Mouse (Mus musculus) thymus, postnatal 25 days (tissue): ENCODE data around the gene AL732309.1.

ENCODE experiments used
- DNase-seq: peaks from one replicate; pipeline ENCODE4 v3.0.0; 2022

The AL732309.1 gene

DNA sequence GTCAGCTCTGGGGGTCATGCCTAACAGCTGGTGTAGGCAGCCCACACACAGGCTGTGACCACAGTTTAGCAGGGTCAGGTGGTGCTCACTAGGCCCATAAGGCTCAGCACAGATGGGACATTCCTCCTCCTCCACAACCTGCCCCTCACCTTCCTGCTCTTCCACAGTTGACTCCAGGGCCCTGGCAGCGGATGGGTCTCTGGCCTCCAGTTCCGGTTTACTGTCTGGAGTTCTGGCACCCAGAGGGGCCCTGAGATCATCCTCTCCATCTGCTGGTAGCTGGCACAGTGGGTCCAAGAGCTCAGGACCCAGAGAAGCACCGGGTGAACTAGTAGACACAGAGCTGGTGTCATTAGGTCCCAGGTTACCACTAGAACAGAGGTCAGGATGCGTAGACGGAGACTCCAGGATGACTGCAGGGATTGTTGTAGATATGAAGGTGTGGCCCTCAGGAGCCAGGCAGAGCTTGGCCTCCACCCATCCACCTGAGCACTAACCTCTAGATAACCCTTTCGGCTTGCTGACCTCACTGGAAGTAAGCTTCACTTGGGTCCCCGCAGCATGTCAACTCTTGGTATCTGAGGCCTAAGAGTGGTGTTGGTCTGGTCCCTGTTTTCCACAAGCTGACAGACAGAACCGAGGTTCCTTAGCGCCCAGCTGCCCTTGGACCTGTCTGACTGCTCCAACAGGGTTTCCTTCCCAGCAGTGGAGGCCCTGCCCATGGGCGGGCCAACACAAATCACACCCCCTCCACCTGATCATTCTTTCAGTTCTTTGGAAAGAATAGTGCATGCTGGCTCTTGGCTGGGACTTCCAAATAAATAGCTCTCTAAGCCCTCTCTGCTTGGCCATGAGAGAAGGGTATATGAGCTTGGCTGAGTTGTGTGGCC is at the start of gene AL732309.1:
TSS of gene AL732309.1 (minus strand) at position 681 of the 890 bp plus-strand sequence.
- DNase-seq, result no peak

DNA sequence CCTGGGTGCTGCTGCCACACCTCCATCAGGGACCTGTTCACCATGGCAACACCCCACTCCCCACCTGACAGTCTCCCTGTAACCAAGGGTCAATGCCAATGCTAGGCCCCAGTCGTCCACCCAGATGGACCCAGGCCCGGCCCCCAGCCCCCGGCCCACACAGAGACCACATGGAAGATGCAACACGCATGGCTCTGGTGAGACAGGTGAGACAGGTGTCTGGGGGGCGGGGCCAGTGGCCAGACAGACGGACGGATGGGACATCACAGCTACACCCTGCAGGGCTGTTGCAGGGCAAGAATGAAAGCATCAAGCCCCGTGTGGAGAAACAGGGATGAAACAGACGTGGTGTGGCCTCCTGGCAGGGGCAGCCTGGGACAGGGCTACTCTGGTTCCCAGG is 47.0 kb upstream of the AL732309.1 start:
- DNase-seq, result no peak

DNA sequence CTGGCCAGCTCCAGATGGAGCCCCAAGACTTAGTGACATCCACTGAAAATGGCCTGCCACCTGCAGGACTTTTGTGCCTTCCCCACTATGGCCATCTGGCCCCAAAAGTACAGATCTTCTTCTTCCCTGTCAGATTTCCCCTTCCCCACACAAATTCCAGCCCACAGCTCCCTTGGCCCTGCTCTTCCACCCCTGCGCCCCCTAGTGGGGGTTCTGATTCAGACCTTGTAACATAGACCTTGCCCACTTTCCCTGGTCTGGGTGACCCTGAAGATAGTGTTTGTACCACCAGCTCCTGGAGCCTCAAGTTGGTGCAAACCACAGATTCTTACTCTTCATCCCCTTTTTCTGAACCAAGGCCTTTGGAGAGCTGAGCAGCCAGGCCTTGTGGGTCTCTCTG is 46.2 kb upstream of the AL732309.1 start:
- DNase-seq, result peak; percentile 63

DNA sequence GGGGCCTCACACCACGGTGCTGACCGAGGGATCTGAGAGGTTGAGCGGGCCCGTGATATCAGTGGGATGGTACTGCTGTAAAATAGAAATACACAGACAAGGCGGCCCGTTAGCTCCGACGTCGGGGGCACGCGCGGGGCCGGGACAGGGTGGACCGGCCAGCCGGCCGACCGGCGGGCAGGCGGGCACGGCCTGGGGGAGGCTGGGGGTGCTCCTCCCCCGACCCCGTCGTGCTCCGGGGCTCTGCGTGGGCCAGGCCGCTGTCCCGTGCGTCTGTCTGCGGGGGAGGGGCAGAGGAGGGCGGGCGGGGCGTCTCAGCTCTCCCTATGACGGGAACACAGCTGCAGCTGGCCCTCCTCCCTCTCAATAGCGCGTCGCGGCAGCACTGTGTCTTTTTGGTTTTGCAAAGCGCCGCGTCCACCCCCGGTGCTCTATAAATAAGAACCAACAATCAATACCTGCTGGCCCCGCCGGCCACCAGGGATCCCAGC is 45.4 kb upstream of the AL732309.1 start:
- no peak for DNase-seq

DNA sequence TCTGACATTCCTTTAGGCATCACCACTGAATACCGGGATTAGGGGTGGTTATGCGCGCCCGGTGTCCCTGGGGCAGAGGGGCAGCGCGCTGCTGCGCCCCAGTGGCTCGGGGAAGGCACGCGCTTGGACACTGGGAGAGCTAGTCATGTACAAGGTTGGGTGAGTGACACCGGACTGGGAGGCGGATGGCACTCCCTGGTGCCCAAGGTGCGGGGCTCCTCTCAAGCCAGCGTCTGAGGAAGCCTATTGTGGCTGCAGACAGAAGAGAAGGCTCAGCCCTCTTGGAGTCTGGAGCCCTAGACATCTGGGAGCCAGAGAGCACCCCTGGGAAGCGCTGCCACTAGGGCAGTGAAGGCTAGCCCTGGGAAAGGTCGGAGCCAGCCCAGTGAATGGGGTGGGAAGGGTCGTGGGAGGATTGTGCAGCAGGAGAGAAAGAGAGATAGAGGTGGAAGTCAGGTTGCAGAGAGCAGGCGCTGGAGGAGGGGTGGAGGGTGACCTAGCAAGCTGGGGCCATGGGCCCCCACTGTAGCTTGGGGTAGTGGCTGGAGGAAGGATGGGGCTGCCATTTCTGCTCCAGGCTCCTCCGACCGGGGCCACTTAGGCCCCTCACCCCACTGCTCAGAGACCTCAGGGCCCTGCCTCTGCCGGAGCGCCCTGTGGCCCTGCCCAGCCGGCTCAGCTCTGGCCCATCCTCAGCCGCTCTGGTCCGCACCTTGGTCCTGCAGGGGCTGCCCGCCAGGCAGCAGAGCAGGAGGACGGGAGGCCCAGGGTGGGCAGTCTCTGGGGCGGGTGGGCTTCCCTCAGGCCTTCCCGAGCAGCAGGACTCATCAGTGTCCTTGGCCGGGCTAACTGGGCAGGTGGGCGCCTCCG is 44.8 kb upstream of the AL732309.1 start:
- DNase-seq, result no peak

DNA sequence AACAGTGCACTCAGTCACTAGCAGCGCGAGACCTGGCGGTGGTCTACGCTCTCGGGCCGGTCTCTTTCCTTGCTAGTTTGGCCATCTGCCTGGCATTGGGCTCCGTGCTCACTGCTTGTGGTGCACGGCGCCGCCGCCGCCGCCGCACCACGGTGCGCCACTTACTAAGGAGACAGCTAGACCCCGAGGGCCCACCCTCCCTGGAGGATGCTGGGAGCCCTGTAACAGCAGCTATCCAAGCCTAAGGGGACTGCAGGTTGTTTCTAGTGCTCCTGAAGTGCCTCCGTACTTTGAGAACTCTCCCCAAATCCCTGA is 44.1 kb upstream of the AL732309.1 start:
- no peak for DNase-seq

DNA sequence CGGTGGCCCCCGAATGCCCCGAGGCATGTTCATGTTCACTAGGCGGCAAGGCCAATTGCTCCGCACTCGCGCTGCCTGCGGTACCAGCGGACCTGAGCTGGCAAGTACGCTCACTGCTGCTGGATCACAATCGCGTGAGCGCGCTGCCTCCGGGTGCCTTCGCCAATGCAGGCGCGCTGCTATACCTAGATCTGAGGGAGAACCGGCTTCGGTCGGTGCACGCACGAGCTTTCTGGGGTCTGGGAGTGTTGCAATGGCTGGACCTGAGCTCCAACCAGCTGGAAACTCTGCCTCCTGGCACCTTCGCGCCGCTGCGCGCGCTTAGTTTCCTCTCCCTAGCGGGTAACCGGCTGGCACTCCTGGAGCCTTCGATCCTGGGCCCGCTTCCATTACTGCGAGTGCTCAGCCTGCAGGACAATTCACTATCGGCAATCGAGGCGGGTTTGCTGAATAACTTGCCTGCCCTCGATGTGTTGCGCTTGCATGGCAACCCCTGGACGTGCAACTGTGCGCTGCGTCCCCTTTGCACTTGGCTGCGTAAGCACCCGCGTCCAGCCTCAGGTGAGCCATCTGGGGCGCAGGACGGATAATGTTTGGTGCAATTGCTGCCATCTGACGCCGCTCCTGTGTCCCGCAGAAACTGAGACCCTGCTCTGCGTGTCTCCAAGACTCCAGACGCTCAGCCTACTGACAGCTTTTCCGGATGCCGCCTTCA is 43.6 kb upstream of the AL732309.1 start:
- no peak for DNase-seq

DNA sequence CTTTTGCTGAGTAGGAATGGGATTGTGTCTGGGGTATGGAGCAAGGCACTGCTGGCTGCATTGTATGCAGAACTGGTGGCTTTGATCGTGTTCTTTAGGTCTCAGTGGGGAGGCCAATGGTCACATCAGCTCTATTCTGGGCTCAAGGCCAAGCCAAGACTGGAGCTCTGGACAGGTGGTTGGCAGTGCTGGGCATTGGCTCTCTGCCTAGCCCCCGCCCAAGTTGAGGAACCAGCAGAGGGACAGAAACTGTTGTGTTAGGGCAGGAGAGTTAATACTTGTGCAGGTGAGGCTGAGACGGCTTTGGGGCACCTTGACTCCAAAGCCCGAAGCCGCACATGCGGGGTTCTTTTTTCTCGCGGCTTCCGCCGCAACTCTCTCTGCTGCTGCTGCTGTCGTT is 43.0 kb upstream of the AL732309.1 start, which contains the start of gene Lrrc26:
TSS of gene Lrrc26 (plus strand) at position 265 of the 400 bp plus-strand sequence.
- DNase-seq, result no peak

DNA sequence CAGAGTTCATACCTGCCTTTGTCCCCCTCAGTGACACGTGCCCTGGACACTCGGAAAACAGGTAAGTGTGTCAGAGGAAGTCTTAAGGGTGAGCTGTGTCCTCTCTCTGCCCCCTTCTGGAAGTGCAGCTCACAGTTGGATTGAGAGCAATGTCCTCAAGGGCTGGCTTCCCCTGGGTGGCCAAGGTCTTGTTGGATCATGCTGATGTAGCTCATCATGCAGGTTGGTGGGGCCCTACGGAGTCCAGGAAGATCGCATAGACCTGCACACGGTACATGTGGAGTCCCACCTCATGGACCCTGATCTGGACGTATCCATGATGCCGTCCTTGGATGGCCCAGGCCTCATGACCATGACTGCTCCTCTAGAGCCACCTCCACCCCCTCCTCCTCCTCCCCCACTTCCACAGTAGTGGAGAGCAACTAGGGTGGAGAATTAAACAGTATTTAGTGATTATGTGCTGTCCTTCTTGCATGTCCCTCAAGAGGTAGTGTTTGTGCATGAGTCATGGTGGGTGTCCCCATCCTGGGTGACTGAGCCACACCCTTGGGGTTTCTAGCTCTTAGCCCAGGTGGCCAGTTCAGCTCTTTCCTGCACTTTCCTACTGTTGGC is 42.2 kb upstream of the AL732309.1 start:
- no peak for DNase-seq

DNA sequence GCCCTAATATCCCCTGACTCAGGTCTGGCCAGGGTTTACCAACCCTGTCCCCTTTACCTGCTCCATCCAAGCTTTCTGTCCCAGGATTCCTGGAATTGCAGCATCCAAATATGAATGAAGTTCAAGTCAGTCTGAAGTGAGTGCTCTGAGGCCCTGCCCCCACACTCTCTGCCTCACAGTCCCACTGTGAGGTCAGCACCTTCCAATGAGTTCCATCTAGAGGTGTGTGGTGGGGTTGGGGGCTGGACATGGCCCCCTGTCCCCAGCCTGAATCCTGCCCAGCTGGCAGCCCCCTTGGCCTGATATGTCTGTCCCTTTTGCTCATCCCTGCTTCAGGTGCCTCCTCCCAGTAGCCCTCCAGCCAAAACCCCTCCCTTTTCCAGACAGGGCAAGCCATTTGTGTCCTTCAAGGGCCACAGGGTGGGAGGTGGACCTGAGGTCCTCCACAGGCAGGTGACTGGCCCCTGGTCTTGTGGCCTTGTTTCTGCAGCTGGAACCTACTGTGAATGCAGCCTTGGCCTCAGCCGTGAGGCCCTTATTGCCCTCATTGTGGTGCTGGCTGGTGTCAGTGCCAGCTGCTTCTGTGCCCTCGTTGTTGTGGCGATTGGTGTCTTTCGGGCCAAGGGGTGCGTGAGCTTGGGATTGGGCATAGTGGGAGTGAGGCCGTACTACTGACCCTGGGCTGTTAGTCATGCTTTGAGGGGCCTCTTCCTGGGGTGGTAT is 41.4 kb upstream of the AL732309.1 start, which contains the start of gene Tmem210:
TSS of gene Tmem210 (plus strand) at position 219 of the 723 bp plus-strand sequence.
- no peak for DNase-seq

DNA sequence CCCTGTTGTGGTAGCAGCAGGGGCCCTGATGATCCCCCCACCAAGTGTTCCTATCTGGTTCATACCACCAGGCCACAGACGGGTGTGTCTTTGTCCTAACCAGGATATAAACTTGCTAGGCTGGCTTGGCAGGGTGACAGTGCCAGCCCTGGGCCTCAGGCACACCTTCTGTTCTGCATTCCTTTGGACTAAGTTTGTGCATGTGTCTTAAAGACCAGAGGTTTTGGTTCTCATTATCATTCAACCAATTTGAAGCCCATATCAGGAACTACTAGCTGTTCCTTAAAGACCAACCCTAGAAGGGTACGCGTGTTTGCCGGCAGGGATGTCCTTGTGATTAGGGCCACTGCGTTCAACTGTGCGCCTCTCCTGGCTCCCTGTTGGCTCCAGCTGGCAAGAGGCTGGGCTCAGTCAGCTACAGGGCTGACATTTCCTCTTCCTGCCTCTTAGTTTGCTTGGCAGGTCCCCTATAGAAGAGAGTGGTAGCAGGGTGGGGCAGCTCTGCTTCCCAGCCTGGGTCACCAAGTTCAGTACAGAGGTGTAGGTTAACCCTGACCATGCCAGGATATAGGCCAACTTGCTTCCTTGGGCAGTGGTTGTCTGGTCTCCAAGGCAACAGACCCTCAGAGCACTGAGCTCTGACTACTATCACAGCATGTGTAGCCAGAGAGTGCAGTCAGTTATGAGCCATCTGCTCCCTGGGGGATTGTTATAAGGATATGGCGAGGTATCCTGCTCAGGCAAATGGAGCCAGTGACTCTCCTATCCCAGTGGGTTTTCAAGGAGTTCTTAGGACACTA is 40.4 kb upstream of the AL732309.1 start:
- no peak for DNase-seq

DNA sequence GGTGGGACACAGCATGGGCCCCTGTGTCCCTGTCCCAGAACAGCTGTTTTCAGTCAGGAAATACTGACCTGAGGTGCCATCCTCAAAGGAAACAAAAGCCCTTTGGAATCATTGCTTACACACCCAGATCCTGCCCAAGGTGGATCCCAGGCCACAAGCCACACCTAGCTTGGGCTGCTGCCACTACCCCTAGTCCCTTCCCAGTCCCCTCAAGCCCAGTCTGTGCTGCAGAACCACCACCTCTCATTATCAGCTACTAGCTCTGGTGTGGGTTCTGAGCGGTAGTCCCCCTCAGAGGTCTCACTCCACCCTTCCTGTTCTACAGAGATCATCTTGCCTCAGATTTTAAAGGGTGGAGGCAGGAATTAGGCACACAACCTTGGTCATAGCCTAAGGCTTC is 39.7 kb upstream of the AL732309.1 start:
- no peak for DNase-seq

DNA sequence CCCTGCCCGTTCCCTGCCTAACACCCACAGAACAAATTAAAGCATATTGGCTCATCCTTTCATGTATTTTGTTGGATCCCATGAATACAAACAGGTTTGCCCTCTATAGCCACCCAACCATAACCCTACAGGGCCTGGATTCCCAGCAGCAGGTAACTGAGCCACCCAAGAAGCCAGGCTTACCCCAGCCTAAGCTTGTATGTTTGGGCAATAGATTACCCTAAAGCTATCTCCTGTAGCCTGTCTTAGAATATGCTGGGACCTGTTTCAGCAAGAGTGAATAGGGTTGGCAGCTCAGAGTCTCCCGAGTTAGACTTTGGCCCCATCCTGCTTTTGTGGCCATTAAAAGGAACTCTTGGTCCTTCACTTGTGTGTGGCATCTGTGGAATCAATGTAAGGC is 38.9 kb upstream of the AL732309.1 start:
- DNase-seq, result no peak

DNA sequence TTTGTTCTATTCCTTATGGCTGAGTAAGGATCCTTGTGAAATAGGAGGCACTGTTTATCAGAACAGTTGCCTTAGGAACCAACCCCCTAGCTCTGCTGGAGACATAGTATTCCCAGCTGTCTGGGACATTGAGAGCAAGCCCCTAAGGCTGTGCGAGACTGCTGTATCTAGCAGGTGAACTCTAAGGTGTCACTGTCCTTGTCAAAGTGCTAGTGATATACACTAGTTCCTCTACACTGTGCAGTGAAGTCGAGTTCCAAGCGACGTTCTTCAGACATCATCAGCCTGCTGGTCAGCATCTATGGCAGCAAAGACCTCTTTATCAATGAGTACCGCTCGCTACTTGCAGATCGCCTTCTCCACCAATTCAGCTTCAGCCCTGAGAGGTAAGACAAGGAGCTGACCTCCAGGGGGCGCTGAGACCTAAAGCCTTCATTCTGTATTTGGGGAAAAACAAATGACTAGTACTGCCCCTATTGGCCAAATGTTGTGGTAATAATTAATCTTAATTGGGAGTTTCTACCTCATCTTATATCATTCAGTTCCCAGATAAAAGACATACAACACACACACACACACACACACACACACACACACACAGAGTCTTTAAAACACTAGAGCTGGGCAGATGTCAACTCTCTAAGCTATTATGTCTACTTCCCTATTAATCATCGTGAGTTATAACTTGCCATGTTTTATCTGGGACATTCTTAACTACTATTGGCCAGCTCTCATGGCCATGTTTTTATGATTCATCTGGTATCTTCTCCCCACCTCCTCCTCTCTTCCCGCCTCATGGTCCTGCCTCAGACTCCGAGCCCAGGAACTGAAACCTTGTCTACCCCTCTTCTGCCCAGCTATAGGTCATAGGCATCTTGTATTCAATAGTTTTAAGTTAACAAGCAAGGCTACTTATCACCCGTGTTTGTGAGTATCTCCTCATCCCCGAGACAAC is 32.5 kb upstream of the AL732309.1 start:
- peak; percentile 68 for DNase-seq

DNA sequence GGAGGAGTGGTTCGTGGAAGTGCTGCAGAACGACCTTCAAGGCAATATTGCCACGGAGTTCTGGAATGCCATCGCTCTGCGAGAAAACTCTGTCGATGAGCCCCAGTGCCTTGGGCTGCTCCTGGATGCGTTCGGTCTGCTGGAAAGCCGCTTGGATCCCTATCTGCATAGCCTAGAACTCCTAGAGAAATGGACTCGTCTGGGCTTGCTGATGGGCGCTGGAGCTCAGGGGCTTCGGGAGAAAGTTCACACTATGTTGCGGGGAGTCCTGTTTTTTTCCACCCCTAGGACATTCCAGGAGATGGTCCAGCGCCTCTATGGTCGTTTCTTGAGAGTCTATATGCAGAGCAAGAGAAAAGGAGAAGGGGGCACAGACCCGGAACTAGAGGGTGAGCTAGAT is 26.3 kb upstream of the AL732309.1 start:
- DNase-seq, result no peak

DNA sequence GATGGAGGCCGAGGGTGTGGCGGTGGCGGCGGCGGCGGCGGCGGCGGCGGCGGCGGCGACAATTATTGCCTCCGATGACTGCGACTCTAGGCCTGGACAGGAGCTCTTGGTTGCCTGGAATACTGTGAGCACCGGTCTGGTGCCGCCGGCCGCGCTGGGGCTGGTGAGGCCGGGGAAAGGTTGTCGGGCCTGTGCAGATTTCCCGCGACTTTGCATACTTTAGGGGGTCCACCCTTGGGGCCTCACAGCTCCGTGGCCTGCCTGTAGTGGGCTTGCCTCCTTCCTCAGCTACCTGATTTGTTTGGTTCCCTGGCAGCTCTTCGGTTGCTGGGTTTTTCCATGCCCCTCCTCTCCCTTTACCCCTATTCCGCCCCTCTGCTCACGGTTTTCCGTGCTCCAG is 25.9 kb upstream of the AL732309.1 start:
- no peak for DNase-seq

DNA sequence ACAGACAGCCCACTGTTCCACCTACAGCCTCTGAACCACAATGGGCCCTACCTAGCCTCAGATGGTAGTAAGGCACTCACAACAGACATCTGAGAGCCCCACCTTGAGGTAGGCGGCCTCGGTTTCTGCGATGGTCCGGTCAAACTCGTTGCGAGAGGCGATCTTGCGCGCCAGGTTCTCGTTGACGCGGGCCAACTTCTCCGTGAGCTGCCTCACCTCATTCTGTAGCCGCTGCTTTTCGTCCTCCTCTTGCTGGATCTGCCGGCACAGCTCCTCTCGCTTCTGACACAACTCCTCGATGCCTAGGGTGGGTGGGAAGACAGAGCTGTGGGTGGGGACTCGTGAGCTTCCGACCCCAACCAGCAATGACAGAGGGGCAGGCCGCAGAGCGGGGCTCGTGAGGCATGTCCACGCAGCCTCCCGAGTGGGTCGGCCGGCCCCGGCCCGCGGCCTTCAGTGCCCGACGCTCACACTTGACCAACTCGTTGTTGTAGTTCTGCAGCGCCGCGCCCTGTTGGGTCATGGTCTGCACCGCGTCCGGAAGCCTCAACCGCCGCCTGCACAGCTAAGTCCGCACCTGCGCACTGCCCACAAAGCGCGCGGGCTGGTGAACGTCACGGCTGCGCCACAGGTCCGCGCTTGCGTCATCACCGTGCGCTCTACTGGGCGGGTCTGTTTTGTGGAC is 25.3 kb upstream of the AL732309.1 start, which contains the start of the genes Ssna1 and Anapc2:
TSS of gene Ssna1 (minus strand) at position 612 of the 685 bp plus-strand sequence.
TSS of gene Anapc2 (plus strand) at position 652 of the 685 bp plus-strand sequence.
- peak; percentile 97 for DNase-seq

DNA sequence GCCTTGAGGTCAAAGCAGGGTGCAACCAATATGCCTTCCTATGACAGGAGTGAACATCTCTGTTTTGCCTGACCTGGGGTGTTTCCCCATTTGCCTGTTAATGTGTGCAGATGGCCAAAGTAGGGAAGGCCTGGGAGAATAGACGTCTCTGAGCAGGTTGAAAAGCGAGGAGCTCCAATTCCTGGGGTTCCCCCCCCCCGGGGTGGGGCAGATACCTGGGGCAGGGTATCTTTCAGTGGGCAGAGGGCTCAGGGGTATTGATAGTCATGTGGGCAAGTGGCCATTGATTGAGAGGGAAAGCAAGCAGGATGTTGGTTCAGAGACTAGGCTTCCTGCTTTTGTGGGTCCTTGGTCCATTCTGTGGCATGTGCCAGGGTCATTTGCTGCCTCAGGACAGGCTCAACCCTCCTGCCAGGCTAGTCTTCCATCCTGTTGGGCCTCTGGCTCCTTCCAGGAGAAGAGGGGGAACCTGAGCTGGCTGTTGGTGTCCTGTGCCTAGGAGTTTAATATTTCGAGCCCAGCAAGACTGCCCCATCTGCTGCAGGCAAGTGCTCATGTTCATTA is 21.2 kb upstream of the AL732309.1 start:
- DNase-seq, result no peak

DNA sequence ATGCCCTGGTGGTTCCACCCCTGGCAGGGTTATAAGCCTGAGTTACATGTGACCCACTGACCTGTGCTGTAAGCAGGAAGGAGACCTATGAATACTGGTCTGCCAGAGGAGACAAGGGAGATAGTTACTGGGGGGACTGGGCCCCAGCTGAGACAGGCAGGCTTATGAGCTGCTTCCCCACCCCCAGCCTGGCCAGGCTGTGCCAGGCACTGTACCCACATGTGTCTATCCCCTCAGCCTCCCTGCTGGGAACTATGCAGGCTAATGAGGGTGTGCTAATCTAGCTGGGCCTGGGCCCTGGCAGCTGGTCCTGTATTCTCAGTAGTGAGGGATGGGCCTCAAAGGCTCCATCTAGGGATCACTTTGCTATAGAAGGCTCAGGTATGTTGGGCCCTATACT is 20.6 kb upstream of the AL732309.1 start:
- no peak for DNase-seq
